Mouse (Mus musculus): ENCODE measurements around the gene Snx6.
"Not testable (repeated sequence)": the region's sequence is repeated elsewhere in the genome, so short reads cannot be mapped to it uniquely, and the experiment has no call there.

The Snx6 gene

GRCm38 (mm10) chr12:54795153-54795998 lies at the start of gene Snx6:
Snx6 (minus strand) TSS chr12:54795703.
- in situ Hi-C loops (cut with MboI; ENCODE audit: low sequenced_read_pairs): no loop called here

DNA sequence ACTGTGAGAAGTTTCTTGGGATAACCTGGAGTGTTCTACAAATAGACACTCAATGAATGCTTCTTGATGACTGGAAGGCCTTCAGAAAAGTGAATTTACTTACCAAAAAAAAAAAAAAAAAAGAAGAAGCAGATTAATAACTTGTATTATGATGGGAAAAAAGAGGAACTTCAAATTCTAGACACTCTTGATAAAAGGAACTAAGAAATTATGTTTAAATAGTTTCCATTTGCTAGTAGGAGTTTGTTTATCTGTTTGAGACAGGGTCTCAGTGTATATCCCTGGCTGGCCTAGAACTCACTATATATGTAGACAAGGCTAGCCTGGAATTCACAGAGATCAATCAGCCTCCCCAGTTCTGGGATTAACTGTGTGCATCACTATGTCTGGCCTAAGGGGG lies 48.9 kb upstream of the Snx6 start:
- in situ Hi-C loops (cut with MboI; ENCODE audit: low sequenced_read_pairs): no loop called here

DNA sequence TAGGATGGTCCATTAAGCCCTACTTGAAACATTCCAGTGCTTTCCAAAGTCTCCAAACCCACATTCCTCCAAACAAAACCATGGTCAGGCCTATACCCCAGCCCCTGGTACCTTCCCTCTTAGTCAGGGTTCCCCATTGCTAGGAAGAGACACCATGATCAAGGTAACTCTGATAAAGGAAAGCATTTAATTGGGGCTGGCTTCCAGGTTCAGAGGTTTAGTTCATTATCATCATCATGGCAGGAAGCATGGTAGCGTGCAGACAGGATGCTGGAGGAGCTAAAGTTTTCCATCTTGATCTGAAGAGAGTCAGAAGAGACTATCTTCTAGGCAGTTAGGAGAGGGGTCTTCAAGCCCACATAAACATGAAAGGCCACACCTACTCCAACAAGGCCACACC lies 46.1 kb upstream of the Snx6 start:
- in situ Hi-C loops (cut with MboI; ENCODE audit: low sequenced_read_pairs): no loop called here

DNA sequence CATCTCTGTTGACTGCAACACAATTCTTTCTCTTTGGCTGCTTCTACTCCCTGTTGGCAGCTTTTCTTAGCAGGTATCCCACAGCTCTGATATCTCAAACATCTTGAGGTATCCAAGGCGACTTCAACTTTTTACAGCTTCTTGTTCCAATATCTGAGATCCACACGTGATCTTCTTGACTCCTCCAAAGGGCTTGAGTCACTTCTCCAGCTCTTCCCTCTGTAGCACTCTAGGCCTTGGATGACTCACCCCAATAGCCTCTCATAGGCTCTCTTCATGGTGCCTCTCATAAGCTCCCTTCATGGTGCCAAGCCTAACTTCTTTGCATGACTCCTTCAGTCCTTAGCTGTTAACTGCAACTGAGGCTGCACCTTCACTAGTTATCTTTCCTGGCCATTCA lies 44.3 kb upstream of the Snx6 start:
- in situ Hi-C loops (cut with MboI; ENCODE audit: low sequenced_read_pairs): no loop called here

- in situ Hi-C loops (cut with MboI; ENCODE audit: low sequenced_read_pairs): no loop called here
Measured at GRCm38 (mm10) chr12:54838931-54839330, 43.4 kb upstream of the Snx6 start.

- in situ Hi-C loops (cut with MboI; ENCODE audit: low sequenced_read_pairs): no loop called here
Measured at GRCm38 (mm10) chr12:54835608-54836570, 40.4 kb upstream of the Snx6 start.

- in situ Hi-C loops (cut with MboI; ENCODE audit: low sequenced_read_pairs): no loop called here
Measured at GRCm38 (mm10) chr12:54834925-54835447, 39.5 kb upstream of the Snx6 start.

DNA sequence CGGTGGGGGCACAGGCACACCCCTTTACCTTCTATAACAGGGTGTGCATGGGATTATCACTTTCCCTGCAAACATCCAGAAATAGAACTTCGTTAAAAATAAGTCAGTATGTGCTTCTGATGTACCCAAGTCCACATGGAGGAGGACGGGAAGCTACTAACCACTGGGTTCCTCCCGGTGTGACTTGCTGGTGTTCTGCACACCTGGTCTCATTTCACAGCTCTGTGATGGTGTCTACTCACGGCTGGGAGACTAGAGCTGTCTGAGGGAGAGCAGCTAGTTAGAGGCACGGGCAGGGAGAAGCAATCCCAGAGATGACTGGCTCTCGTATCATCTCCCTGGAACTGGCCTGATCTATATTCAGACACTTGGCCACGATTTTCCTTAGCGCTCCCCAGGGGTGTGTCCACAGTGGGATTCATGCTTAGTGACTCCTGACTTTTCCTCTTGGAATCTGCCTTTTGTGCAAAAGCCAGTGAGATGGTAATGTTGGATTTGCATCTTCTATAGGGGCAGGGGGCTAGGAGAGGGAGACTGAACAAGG lies 38.4 kb upstream of the Snx6 start:
- in situ Hi-C loops (cut with MboI; ENCODE audit: low sequenced_read_pairs): no loop called here

GRCm38 (mm10) chr12:54831927-54832326 lies 36.4 kb upstream of the Snx6 start:
- in situ Hi-C loops (cut with MboI; ENCODE audit: low sequenced_read_pairs): not testable (repeated sequence)

GRCm38 (mm10) chr12:54830574-54830973 lies 35.1 kb upstream of the Snx6 start:
- in situ Hi-C loops (cut with MboI; ENCODE audit: low sequenced_read_pairs): no loop called here

DNA sequence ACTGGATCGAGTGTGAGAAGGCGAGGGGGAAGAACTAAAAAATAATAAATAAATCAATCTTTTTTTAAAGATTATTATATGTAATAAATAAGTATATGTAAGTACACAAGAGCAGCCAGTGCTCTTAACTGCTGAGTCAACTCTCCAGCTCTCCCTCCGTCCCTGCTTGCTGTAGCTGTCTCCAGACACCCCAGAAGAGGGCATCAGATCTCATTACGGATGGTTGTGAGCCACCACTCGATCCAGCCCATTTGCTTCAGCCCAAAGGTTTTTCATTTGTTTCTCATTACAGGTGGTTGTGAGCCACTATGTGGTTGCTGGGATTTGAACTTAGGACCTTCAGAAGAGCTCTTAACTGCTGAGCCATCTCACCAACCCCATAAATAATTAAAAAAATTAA lies 34.4 kb upstream of the Snx6 start:
- in situ Hi-C loops (cut with MboI; ENCODE audit: low sequenced_read_pairs): no loop called here

DNA sequence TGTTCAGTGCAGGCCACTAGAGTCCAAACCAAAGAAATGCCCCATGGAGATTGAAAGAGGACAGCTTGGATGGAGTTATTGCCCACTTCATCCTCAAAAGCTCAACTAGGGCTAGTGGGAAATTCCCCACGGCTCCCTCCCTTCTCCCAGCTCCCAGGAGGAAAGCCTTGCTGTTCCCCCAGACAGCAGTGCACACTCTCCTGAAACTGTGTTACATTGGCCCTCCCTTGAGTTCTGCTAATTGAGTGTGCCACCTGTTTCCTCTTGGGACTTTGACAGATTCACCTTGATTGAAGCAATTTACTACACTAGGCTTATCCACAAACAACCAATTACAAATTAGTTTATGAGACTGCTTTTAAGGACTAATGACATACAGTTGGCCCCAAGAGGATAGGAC lies 32.5 kb upstream of the Snx6 start:
- in situ Hi-C loops (cut with MboI; ENCODE audit: low sequenced_read_pairs): no loop called here

DNA sequence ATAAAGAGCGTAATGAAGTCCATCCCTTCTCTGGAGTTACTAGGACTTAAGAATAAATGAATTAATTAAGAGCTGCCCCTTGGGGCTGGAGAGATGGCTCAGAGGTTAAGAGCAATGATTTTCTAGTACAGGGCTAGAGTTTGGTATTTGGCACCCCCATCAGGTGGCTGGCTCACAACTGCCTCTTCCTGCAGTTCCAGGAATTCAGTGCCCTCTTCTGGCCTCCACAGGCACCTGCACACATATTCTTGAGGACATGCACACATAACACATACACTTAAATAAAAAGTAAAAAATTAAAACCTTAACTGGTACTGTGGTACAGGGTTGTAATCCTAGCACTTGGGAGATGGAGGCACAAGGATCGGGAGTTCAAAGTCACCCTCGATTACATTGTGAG lies 29.7 kb upstream of the Snx6 start:
- in situ Hi-C loops (cut with MboI; ENCODE audit: low sequenced_read_pairs): no loop called here

DNA sequence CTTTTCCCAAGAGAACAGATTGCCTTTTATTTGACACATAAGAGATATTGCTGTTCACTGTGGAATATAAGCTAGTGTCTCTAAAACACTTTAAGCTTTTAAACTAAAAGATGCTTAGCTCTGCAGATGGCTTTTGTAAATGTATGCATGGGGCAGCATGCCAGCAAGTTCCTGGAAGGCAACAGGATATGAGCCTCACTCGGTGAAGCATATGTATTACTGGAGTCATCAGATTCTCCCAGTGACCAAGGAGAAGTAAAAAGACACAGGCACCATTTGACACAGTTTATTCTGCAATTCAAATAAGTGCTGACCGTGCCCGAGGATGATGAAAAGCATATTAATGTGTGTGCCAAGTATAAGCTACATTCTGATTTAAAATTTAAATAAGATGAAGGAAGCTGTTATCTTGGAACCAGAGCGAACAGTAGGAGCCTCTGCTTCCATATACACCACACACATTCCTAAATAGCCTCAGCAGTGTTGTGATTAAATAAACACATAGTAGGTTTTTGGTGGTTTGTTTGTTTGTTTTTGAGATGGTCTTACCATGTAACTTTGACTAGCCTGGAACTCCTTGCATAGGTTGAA lies 27.4 kb upstream of the Snx6 start:
- in situ Hi-C loops (cut with MboI; ENCODE audit: low sequenced_read_pairs): no loop called here

DNA sequence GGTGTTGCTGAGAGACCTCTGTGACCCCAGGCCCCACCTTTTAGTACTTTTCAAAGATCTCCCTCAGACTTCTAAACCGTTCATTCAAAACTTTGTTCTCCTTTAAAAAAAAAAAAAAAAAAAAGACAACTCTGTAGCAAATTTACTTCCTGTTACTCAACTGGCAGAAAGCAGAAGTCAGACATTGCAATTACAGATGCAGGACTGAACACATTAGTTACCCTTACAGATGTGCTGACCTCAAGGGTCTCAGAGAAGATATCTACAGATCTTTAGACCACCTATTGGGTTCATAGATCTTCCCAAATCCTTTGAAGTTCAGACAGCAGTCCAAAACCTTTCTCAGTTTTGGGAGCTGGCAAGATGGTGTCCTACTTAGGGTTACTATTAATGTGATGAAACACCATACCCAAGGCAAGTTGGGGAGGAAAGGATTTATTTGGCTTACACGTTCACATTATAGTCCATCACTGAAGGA lies 25.2 kb upstream of the Snx6 start:
- in situ Hi-C loops (cut with MboI; ENCODE audit: low sequenced_read_pairs): no loop called here

- in situ Hi-C loops (cut with MboI; ENCODE audit: low sequenced_read_pairs): no loop called here
Measured at GRCm38 (mm10) chr12:54819181-54819935, 23.9 kb upstream of the Snx6 start.

DNA sequence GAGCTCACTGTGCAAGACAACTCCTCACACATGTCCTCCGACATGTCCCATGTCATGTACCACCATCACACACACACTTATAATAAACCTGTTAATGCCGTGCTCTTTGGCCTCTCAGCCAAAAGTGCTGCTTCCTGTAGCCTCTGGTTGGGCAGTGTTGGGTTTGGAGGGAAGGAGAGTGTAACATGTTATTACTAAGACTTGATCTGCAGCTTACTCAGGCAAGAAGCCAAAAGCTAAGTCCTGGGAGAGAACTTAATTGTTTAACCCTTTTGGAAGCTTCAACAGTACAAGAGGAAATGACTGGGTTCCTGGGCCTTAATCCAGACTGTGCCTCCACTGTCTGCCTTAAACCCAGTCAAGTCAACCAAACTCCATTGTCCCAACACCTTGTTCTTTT lies 14.6 kb upstream of the Snx6 start:
- in situ Hi-C loops (cut with MboI; ENCODE audit: low sequenced_read_pairs): no loop called here

GRCm38 (mm10) chr12:54807481-54807880 lies 12.0 kb upstream of the Snx6 start:
- in situ Hi-C loops (cut with MboI; ENCODE audit: low sequenced_read_pairs): no loop called here

GRCm38 (mm10) chr12:54806131-54806530 lies 10.6 kb upstream of the Snx6 start:
- in situ Hi-C loops (cut with MboI; ENCODE audit: low sequenced_read_pairs): no loop called here
